Mouse (Mus musculus) erythroblast, embryonic 14.5 days (primary cell): ENCODE results near the gene Ube2d2b.

Experiments used
- GATA1 ChIP-seq: IDR thresholded peaks from 2 replicates; pipeline ENCODE4 v1.6.1; 2012; ENCODE audit warnings: low read length, inconsistent platforms, mixed read lengths
- TAL1 ChIP-seq: IDR thresholded peaks from 3 replicates; pipeline ENCODE4 v1.6.1; 2012; ENCODE audit warnings: low read length, inconsistent platforms, mixed read lengths

- TF ChIP-seq GATA1 (peak; percentile 76), TAL1 (peak; percentile 70)
Measured at GRCm38 (mm10) chr5:107873886-107874302, 44.0 kb downstream of the Ube2d2b start.
